Mouse (Mus musculus) midbrain, embryonic 14.5 days (tissue): Measurements from ENCODE around the gene Hmga2. TPM values are rescaled to one million over a fixed set of nuclear protein-coding genes. Genes with fewer than 3 reads are reported as not detected.

Experiments used
- ATAC-seq: fragments of 200-750 bp; cut with Nextera tagmentation; 2 replicates; pipeline ENCODE4 v1.8.0; 2017; ENCODE audit warnings: moderate number of reproducible peaks, moderate library complexity; ENCODE audit not compliant: low FRiP score, low TSS enrichment
- DNase-seq: peaks from one replicate; pipeline ENCODE4 v3.0.0-alpha.2; 2015
- H3K27ac ChIP-seq: fragments of 300-500 bp; sonication (generic); replicated peaks from 2 replicates; pipeline ENCODE4 v1.5.1; 2014; ENCODE audit warnings: mild to moderate bottlenecking, low read depth, low read length, moderate library complexity
- H3K27me3 ChIP-seq: fragments of 300-500 bp; sonication (generic); 2 replicates; pipeline ENCODE4 v1.6.1; 2014; ENCODE audit warnings: low read length, control low read depth, mixed read lengths; ENCODE audit not compliant: control insufficient read depth, insufficient read depth
- H3K36me3 ChIP-seq: fragments of 300-500 bp; sonication (generic); 2 replicates; pipeline ENCODE4 v1.6.1; 2014; ENCODE audit warnings: low read length, control low read depth; ENCODE audit not compliant: control insufficient read depth, insufficient read depth
- H3K4me1 ChIP-seq: fragments of 300-500 bp; sonication (generic); 2 replicates; pipeline ENCODE4 v1.6.1; 2014; ENCODE audit warnings: mild to moderate bottlenecking, antibody characterized with exemption, low read length, control low read depth; ENCODE audit not compliant: control insufficient read depth, insufficient read depth
- H3K4me2 ChIP-seq: fragments of 300-500 bp; sonication (generic); 2 replicates; pipeline ENCODE4 v1.6.1; 2014; ENCODE audit warnings: mild to moderate bottlenecking, low read length, moderate library complexity
- H3K4me3 ChIP-seq: fragments of 300-500 bp; sonication (generic); replicated peaks from 2 replicates; pipeline ENCODE4 v1.5.1; 2014; ENCODE audit warnings: low read depth, low read length
- H3K9ac ChIP-seq: fragments of 300-500 bp; sonication (generic); replicated peaks from 2 replicates; pipeline ENCODE4 v1.6.1; 2014; ENCODE audit warnings: mild to moderate bottlenecking, low read length, moderate library complexity
- H3K9me3 ChIP-seq: fragments of 300-500 bp; sonication (generic); 2 replicates; pipeline ENCODE4 v1.6.1; 2016; ENCODE audit warnings: low read length, control low read depth, mixed read lengths; ENCODE audit not compliant: control insufficient read depth
- WGBS: fragments of 180-500 bp; shearing (Covaris S2); extraction: QIAGEN DNeasy Blood & Tissue Kit; methylation state at CpG from one replicate; pipeline ENCODE4 v1.1.7; 2014; 5-methylcytosine and 5-hydroxymethylcytosine counted together
- polyA plus RNA-seq: library from polyadenylated mRNA; unstranded; fragments of >200 nt; fragmentation: Nextera tagmentation; extraction: Ambion mirVana; gene quantifications from 2 replicates; pipeline ENCODE4 v1.2.1, GENCODE M21; 2014

Hmga2 gene
- polyA plus RNA-seq, 1 experiment from 2014 or later = 2.6 TPM

DNA sequence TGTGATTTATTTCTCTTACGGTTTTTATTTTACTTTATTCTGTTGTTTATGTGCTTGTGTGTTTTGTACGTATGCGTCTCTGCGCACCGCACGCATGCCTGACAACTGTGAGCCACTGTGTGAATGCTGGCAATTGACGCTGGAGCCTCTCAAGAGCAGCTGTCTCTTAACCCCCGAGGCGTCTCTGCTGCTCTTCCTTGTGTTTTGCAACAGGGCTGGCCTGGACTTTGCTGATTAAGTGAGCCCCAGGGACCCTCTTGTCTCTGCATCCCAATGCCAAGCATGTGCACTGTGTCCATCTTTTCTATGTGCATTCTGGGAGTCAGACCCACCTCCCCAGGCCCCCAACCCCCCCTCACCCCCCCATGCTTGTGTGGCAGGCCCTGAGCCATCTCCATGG is 24.5 kb upstream of the Hmga2 start:
- no peak overlapping the region for H3K4me3 ChIP-seq
- ATAC-seq = no peak; the same call in 1 of the 2 replicates
- peak; percentile 73 for DNase-seq
- no peaks in the 10 kb centered on the region for H3K27me3 ChIP-seq
- H3K36me3 ChIP-seq = no peaks in the 10 kb centered on the region
- H3K4me2 ChIP-seq = no peak overlapping the region
- 45% methylated on average over 9 of the region's 9 CpGs for WGBS
- H3K27ac ChIP-seq = peak overlapping the region; percentile 45; the same call in 1 of the 2 replicates
- H3K9me3 ChIP-seq = no peaks in the 10 kb centered on the region
- no peak overlapping the region for H3K9ac ChIP-seq
- H3K4me1 ChIP-seq = no peaks in the 10 kb centered on the region

DNA sequence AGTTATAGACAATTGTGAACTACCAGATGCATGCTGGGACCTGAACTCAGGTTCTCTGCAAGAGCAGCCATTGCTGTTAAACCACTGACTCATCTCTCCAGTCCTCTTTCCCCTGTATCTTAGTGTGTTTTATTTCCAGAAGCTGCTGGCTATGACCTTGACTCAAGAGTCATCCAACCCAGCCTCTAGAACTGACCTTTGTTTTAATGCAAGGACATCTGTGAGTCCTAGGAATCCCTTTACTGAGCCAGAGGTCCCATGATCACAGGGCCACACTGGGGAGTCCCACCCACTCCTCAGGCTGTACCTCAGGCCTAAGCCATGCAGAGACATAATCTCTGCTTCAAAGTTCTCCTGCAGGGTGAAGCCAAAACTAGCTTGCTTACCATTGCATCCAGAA is 21.8 kb upstream of the Hmga2 start:
- H3K27me3 ChIP-seq = no peaks in the 10 kb centered on the region
- DNase-seq (no peak), ATAC-seq (no peak)
- no peak overlapping the region for H3K4me2 ChIP-seq
- H3K4me1 ChIP-seq = no peaks in the 10 kb centered on the region
- no peak overlapping the region for H3K9ac ChIP-seq
- H3K9me3 ChIP-seq = no peaks in the 10 kb centered on the region
- H3K27ac ChIP-seq = no peak overlapping the region
- no peaks in the 10 kb centered on the region for H3K36me3 ChIP-seq
- no peak overlapping the region for H3K4me3 ChIP-seq

DNA sequence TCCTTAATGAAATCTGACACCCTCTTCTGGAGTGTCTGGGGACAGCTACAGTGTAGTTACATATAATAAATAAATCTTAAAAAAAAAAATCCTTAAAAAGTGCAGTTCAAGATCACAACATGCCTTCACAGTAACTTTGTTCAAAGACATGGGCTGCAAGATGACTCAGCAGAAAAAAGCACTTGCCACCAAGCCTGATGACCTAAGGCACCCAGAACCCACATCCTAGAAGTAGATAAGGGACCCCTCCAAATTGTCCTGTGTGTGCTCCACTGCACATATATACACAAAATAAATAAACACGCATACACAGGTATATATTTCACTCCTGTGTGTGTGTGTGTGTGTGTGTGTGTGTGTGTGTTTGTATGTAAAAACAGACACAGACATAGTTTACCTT is 18.4 kb upstream of the Hmga2 start:
- WGBS = 97% methylated on average over 1 of the region's 1 CpGs
- no peak for ATAC-seq
- no peak overlapping the region for H3K27ac ChIP-seq

DNA sequence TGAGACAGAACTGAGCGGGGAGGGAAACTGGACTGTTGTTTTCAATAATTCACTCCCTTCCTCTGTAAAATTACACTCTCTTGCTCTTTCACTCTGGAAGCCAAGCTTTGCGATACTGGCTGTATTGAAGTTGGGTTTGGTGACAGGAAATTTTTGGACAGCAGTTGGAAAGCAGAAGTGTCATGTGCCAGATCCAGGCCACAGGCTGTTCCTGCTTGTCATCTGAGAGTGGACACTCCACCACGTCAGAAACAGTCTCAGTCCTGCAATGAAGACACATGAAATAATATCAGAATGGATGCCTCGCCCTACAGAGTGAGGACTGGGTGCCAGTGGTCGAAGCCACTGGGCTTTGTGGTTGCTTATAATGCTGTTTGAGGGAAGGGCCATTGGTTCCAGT is 15.2 kb upstream of the Hmga2 start:
- Histone ChIP-seq H3K27me3 (no peaks in the 10 kb centered on the region), H3K27ac (no peak overlapping the region), H3K4me1 (no peaks in the 10 kb centered on the region), H3K4me2 (no peak overlapping the region), H3K36me3 (no peaks in the 10 kb centered on the region), H3K9me3 (peaks cover 11% of the 10 kb centered on the region), H3K9ac (no peak overlapping the region), H3K4me3 (no peak overlapping the region)
- WGBS = 82% methylated on average over 5 of the region's 5 CpGs
- ATAC-seq (no peak), DNase-seq (no peak)

More for the DNA sequence above, 18.4 kb upstream of the Hmga2 start:
- no peaks in the 10 kb centered on the region for H3K36me3 ChIP-seq
- H3K9me3 ChIP-seq = no peaks in the 10 kb centered on the region
- H3K9ac ChIP-seq = no peak overlapping the region
- no peak for DNase-seq
- H3K27me3 ChIP-seq = no peaks in the 10 kb centered on the region
- H3K4me3 ChIP-seq = no peak overlapping the region
- H3K4me1 ChIP-seq = no peaks in the 10 kb centered on the region
- no peak overlapping the region for H3K4me2 ChIP-seq

DNA sequence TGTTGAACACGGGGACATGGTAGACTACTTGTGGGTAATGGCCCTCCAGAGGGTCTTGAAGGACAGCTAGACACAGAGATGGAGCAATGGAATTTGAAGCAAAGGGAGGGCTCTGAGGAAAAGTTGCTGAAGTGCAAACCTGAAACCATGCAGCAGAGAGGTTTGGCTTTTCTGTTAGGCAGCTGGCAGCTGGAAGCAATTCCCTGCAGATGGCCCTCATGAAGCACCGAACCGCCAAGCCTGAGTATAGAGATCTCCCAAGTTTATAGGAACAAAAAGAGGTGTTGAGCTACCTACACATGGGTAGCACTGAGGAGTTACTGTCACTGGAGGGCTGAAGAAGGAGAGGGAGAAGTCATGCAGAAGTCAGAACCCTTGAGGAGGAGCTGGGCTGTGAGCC is 13.3 kb upstream of the Hmga2 start:
- Histone ChIP-seq H3K4me2 (no peak overlapping the region), H3K4me1 (no peaks in the 10 kb centered on the region), H3K27ac (no peak overlapping the region), H3K27me3 (no peaks in the 10 kb centered on the region), H3K4me3 (no peak overlapping the region), H3K36me3 (no peaks in the 10 kb centered on the region), H3K9me3 (peaks cover 15% of the 10 kb centered on the region), H3K9ac (no peak overlapping the region)
- DNase-seq = no peak
- WGBS = 92% methylated on average over 3 of the region's 3 CpGs
- ATAC-seq = no peak

DNA sequence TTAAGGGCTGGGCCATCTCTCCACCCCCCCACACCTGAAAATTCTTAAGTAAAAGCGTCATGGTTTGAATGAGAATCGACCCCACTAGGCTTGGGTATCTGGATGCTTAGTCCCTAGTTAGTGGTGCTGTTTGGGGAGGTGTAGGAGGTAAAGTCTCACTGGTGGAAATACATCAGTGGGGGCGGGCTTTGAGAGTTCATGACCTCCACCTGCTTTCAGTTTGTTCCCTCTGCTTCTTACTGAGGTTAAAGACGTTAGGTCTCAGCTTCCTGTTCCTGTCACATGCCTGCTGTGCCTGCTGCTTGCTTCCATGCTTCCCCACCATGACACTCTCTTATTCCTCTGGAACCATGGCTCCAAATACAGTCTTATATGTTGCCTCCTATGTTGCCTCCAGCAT is 12.3 kb upstream of the Hmga2 start:
- no peak overlapping the region for H3K27ac ChIP-seq
- ATAC-seq (no peak), DNase-seq (no peak)
- no peak overlapping the region for H3K4me2 ChIP-seq
- 83% methylated on average over 4 of the region's 4 CpGs for WGBS
- H3K9me3 ChIP-seq = peaks cover 15% of the 10 kb centered on the region
- H3K4me1 ChIP-seq = no peaks in the 10 kb centered on the region
- no peak overlapping the region for H3K4me3 ChIP-seq
- H3K9ac ChIP-seq = no peak overlapping the region
- H3K36me3 ChIP-seq = no peaks in the 10 kb centered on the region
- H3K27me3 ChIP-seq = no peaks in the 10 kb centered on the region

DNA sequence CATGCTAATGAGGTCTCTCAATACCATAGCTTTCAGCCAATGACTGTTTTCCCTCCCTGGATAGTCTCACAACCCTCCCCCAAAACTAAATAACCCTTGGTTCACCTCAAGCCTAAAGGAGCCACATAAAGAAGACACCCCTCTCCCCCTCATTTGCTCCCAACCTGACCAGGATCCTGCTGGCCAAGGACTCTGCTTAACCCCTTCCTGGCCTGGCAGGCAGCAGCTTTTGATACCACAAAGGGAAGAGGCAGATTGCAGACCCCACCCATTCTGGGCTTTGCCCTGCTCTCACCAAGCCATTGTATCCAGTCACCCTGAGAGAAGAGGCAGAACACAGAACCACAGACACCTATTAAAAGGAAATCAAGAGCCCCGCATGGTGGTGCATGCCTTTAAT is 11.6 kb upstream of the Hmga2 start:
- 100% methylated on average over 1 of the region's 1 CpGs for WGBS
- Histone ChIP-seq H3K36me3 (no peaks in the 10 kb centered on the region), H3K27ac (no peak overlapping the region), H3K4me3 (no peak overlapping the region), H3K27me3 (no peaks in the 10 kb centered on the region), H3K9me3 (peaks cover 15% of the 10 kb centered on the region), H3K4me2 (no peak overlapping the region), H3K9ac (no peak overlapping the region), H3K4me1 (no peaks in the 10 kb centered on the region)
- ATAC-seq (no peak), DNase-seq (no peak)

DNA sequence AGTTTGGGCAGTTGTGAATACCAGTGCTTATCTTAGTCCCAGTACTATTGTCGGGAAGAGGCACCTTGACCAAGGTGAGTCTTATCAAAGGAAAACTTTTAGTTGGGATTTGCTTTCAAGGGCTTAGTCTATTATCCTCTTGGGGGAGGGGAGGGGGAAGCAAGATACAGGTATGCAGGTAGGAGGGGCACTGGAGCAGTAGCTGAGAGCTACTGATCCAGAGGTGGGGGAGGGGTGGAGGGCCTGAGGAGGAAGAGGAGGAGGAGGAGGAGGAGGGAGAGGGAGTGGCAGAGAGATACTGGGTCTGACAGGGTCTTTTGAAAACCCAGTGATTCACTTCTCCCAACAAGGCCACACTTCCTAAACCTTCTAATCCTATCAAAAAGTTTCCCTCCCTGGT is 9.2 kb upstream of the Hmga2 start:
- WGBS = 83% methylated on average over 1 of the region's 1 CpGs
- H3K4me1 ChIP-seq = no peaks in the 10 kb centered on the region

DNA sequence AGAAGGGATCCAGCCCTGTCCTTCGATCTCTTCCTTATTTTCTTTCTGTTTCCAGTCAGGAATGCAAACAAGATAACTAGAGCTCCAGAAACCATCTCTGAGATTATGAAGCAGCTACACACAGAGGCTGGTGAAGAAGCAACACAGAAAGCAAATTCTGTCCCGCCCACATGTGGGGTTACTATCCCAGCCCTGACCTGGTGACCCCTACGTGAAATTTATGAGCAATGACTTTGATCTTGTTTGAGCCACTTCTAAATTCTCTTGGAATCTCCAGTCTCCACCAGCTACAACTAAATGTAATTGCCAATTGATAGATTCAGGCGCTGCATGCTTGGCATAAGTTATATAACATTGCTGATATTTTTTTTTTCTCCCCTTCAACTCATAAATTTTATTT is 7.9 kb upstream of the Hmga2 start:
- Histone ChIP-seq H3K27me3 (0 out of 2 replicates have a peak, but pooled peaks cover 3% of the 10 kb centered on the region), H3K36me3 (no peaks in the 10 kb centered on the region), H3K27ac (no peak overlapping the region), H3K9me3 (peaks cover 15% of the 10 kb centered on the region), H3K4me3 (no peak overlapping the region), H3K4me2 (no peak overlapping the region), H3K4me1 (no peaks in the 10 kb centered on the region), H3K9ac (no peak overlapping the region)
- DNase-seq (no peak), ATAC-seq (no peak)
- 81% methylated on average over 4 of the region's 4 CpGs for WGBS

More for the DNA sequence above, 9.2 kb upstream of the Hmga2 start:
- H3K27ac ChIP-seq = no peak overlapping the region
- no peak overlapping the region for H3K4me3 ChIP-seq
- no peaks in the 10 kb centered on the region for H3K27me3 ChIP-seq
- H3K36me3 ChIP-seq = no peaks in the 10 kb centered on the region
- H3K9me3 ChIP-seq = peaks cover 15% of the 10 kb centered on the region
- H3K4me2 ChIP-seq = no peak overlapping the region
- ATAC-seq (no peak), DNase-seq (no peak)
- no peak overlapping the region for H3K9ac ChIP-seq
